Mouse (Mus musculus): ENCODE measurements around the gene Hepacam. TPM values are rescaled to one million over a fixed set of nuclear protein-coding genes. Genes with fewer than 3 reads are reported as not detected.

Hepacam gene
- polyA plus RNA-seq, 1 experiment from 2014 or later: not detected

DNA sequence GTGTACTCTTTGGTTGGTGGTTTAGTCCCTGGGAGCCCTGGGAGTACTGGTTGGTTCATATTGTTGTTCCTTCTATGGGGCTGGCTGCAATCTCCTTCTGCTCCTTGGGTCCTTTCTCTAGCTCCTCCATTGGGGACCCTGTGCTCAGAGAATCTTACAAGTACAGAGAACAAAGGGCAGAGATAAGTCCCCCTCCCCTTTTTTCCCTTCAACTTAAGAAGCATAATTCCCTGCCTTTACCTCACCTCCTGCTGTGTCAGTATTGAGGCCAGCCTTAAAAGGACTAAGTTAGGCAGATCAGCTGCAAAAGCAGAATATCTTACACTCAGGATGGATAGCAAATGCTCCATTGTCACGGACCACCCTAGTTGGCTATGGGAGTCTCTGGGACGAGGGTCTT, 24.9 kb downstream of the Hepacam start:
- no peak for ATAC-seq (ENCODE audit: insufficient number of reproducible peaks, insufficient read depth, low FRiP score, low TSS enrichment)

DNA sequence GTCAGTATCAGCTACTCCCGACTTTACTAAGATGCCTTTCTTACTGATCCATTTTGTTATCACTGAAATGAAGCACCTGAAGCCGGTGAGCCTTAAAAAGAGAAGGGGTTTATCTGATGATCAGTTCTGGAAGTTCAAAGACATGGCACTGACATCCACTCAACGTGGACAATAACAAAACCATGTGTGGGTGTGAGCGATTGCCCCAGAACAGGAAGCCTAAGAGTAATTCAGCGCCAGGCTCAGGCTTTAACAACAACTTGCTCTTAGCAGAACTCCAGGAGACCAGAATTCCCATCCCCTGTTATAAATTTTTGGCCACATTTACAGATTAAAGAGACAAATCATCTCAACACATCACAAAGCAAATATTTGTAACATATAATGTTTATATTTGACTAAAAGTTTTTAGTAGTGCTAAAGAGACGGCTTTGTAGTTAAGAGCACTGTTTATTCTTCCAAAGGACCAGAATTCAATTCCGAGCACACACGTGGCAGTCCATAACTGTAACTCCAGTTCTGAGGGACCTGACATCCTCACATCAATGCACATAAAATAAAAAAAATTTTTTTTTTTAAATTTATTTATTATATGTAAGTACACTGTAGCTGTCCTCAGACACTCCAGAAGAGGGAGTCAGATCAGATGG, 26.5 kb downstream of the Hepacam start:
- Histone ChIP-seq H3K36me3 (no peaks in the 10 kb centered on the region), H3K9ac (no peak overlapping the region), H3K4me3 (no peak overlapping the region), H3K4me1 (no peaks in the 10 kb centered on the region), H3K27me3 (no peaks in the 10 kb centered on the region), H3K27ac (no peak overlapping the region), H3K4me2 (replicated peaks) (no peak overlapping the region), H3K9me3 (no peaks in the 10 kb centered on the region)
- WGBS: 73% methylated on average over 8 of the region's 8 CpGs
- ATAC-seq (ENCODE audit: insufficient number of reproducible peaks, insufficient read depth, low FRiP score, low TSS enrichment): no peak

More for the DNA sequence above, 24.9 kb downstream of the Hepacam start:
- H3K9me3 ChIP-seq: no peaks in the 10 kb centered on the region
- no peak overlapping the region for H3K9ac ChIP-seq
- H3K4me3 ChIP-seq: no peak overlapping the region
- no peaks in the 10 kb centered on the region for H3K27me3 ChIP-seq
- WGBS: 72% methylated on average over 2 of the region's 2 CpGs
- H3K27ac ChIP-seq: no peak overlapping the region
- H3K36me3 ChIP-seq: no peaks in the 10 kb centered on the region
- H3K4me1 ChIP-seq: no peaks in the 10 kb centered on the region
- no peak overlapping the region for H3K4me2 ChIP-seq (replicated peaks)

DNA sequence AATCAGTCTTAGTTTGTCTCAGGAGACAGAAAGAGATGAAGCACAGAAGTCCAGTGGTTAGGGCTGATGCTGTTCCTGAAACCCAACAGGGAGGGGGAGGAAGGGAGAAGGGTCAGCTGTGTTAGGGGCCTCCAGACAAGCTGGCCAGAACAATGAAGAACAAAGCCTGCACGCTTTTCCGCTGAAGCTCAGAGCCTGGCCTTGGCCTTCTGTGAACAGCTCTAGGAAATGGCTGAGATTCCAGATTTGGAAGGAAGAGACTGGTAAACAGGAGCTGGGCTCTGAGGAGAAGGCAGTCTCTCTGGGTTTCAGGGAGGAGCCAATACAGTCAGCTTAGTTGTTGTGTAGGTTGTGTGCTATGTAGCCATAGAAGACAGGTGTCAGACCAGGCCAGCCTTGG, 33.4 kb downstream of the Hepacam start:
- 88% methylated on average over 2 of the region's 2 CpGs for WGBS
- Histone ChIP-seq H3K9me3 (no peaks in the 10 kb centered on the region), H3K4me1 (no peaks in the 10 kb centered on the region), H3K4me3 (no peak overlapping the region), H3K27me3 (no peaks in the 10 kb centered on the region), H3K4me2 (replicated peaks) (no peak overlapping the region), H3K9ac (no peak overlapping the region), H3K27ac (no peak overlapping the region), H3K36me3 (no peaks in the 10 kb centered on the region)
- ATAC-seq (ENCODE audit: insufficient number of reproducible peaks, insufficient read depth, low FRiP score, low TSS enrichment): no peak

DNA sequence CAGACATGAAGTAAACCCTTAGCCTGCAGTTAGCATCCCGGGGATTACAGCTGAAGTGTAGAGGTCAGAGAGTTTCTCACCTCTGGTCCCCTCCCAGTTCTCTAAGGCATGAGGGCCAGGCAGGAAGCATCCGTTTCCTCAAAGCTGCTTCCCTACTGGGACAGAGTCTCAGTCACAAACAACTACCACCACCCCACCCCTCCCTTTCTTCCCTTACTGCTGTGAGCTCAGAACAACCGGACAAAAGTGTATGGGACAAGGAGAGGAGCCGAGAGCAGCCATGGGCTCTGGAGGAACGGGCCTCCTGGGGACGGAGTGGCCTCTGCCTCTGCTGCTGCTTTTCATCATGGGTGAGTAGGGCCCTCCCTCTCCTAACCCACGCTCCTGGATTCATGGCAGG, 34.7 kb downstream of the Hepacam start, which contains the start of gene Robo4:
Gene Robo4 (plus strand): TSS at position 96 of the 400 bp plus-strand sequence.
- no peak for ATAC-seq (ENCODE audit: insufficient number of reproducible peaks, insufficient read depth, low FRiP score, low TSS enrichment)
- Histone ChIP-seq H3K4me1 (no peaks in the 10 kb centered on the region), H3K27ac (no peak within 1 kb of the TSS), H3K4me3 (peak within 1 kb of the TSS; percentile 13; the same call in 1 of the 2 replicates), H3K36me3 (no peaks in the 10 kb centered on the region), H3K4me2 (replicated peaks) (no peak within 1 kb of the TSS), H3K27me3 (0 out of 2 replicates have a peak, but pooled peaks cover under 1% of the 10 kb centered on the region), H3K9ac (no peak within 1 kb of the TSS), H3K9me3 (no peaks in the 10 kb centered on the region)
- WGBS: 26% methylated on average over 7 of the region's 7 CpGs

DNA sequence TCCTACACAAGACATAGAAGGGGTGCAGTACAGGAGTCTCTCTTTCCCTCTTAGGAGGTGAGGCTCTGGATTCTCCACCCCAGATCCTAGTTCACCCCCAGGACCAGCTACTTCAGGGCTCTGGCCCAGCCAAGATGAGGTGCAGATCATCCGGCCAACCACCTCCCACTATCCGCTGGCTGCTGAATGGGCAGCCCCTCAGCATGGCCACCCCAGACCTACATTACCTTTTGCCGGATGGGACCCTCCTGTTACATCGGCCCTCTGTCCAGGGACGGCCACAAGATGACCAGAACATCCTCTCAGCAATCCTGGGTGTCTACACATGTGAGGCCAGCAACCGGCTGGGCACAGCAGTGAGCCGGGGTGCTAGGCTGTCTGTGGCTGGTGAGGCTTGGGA, 35.4 kb downstream of the Hepacam start:
- Histone ChIP-seq H3K9ac (no peak overlapping the region), H3K27me3 (peaks cover 5% of the 10 kb centered on the region; the same call in 1 of the 2 replicates), H3K36me3 (no peaks in the 10 kb centered on the region), H3K9me3 (no peaks in the 10 kb centered on the region), H3K4me2 (replicated peaks) (no peak overlapping the region), H3K4me3 (peak overlapping the region; percentile 13; the same call in 1 of the 2 replicates), H3K27ac (no peak overlapping the region), H3K4me1 (no peaks in the 10 kb centered on the region)
- no peak for ATAC-seq (ENCODE audit: insufficient number of reproducible peaks, insufficient read depth, low FRiP score, low TSS enrichment)
- 93% methylated on average over 7 of the region's 7 CpGs for WGBS

DNA sequence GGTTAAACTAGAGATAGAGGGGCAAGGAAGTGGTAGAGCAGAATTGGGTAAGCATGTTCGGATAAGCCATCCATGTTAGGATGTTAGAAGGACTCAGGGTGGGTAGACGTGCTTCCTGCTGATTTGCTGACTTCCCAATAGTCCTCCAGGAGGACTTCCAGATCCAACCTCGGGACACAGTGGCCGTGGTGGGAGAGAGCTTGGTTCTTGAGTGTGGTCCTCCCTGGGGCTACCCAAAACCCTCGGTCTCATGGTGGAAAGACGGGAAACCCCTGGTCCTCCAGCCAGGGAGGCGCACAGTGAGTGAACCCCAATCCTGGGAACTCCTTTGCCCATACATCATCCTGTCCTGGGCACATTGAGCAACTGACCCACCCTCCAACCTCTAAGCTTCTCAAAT, 35.9 kb downstream of the Hepacam start:
- Histone ChIP-seq H3K9me3 (no peaks in the 10 kb centered on the region), H3K27me3 (peaks cover 10% of the 10 kb centered on the region; the same call in 1 of the 2 replicates), H3K9ac (no peak overlapping the region), H3K4me3 (peak overlapping the region; percentile 13; the same call in 1 of the 2 replicates), H3K36me3 (no peaks in the 10 kb centered on the region), H3K4me2 (replicated peaks) (no peak overlapping the region), H3K27ac (no peak overlapping the region), H3K4me1 (no peaks in the 10 kb centered on the region)
- 87% methylated on average over 7 of the region's 7 CpGs for WGBS
- no peak for ATAC-seq (ENCODE audit: insufficient number of reproducible peaks, insufficient read depth, low FRiP score, low TSS enrichment)

DNA sequence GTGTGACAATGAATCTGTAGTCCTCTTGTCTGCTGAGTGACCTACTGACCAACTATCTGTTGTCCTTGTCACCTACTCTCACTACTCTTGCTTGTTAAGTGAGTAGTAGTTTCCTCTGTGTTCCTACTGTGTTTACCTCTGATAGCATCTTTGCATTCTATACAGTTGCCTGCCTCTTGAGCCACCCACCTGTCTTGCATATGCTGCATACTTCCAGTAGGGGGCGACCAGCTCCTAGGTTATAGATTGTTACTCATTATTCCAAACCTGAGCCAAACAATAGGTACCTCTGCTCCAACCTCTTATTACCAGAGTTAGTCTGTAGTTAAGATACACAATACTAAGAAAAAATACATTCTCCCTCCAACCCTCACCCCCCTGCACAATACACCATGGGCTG, 39.2 kb downstream of the Hepacam start:
- Histone ChIP-seq H3K4me1 (no peaks in the 10 kb centered on the region), H3K4me2 (replicated peaks) (no peak overlapping the region), H3K4me3 (no peak overlapping the region), H3K9ac (no peak overlapping the region), H3K36me3 (no peaks in the 10 kb centered on the region), H3K9me3 (no peaks in the 10 kb centered on the region), H3K27ac (no peak overlapping the region), H3K27me3 (peaks cover 18% of the 10 kb centered on the region; the same call in 1 of the 2 replicates)
- no peak for ATAC-seq (ENCODE audit: insufficient number of reproducible peaks, insufficient read depth, low FRiP score, low TSS enrichment)
- 0% methylated on average over 1 of the region's 1 CpGs for WGBS

DNA sequence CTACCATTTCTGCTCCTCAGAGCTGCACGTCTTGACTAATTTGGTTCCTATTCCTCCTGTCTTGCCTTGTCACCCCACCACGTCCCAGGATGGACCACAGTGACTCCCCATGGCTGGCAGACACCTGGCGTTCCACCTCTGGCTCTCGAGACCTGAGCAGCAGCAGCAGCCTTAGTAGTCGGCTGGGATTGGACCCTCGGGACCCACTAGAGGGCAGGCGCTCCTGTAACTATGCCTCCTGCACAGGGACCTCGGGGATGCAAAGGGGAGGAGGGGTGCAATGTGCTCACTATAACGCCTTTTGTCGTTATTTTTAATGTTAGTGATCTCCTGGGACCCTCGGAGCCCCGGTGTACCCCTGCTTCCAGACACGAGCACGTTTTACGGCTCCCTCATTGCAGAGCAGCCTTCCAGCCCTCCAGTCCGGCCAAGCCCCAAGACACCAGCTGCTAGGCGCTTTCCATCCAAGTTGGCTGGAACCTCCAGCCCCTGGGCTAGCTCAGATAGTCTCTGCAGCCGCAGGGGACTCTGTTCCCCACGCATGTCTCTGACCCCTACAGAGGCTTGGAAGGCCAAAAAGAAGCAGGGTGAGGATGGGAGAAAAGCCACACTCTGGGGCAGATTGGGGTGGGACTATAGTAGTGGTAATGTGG, 40.8 kb downstream of the Hepacam start:
- Histone ChIP-seq H3K4me3 (no peak overlapping the region), H3K27ac (no peak overlapping the region), H3K9me3 (no peaks in the 10 kb centered on the region), H3K36me3 (no peaks in the 10 kb centered on the region), H3K9ac (no peak overlapping the region), H3K4me2 (replicated peaks) (0 out of 2 replicates have a peak overlapping the region, but pooled peaks have one; percentile 3), H3K4me1 (no peaks in the 10 kb centered on the region), H3K27me3 (peaks cover 18% of the 10 kb centered on the region; the same call in 1 of the 2 replicates)
- ATAC-seq (ENCODE audit: insufficient number of reproducible peaks, insufficient read depth, low FRiP score, low TSS enrichment): no peak
- WGBS: 13% methylated on average over 19 of the region's 19 CpGs

DNA sequence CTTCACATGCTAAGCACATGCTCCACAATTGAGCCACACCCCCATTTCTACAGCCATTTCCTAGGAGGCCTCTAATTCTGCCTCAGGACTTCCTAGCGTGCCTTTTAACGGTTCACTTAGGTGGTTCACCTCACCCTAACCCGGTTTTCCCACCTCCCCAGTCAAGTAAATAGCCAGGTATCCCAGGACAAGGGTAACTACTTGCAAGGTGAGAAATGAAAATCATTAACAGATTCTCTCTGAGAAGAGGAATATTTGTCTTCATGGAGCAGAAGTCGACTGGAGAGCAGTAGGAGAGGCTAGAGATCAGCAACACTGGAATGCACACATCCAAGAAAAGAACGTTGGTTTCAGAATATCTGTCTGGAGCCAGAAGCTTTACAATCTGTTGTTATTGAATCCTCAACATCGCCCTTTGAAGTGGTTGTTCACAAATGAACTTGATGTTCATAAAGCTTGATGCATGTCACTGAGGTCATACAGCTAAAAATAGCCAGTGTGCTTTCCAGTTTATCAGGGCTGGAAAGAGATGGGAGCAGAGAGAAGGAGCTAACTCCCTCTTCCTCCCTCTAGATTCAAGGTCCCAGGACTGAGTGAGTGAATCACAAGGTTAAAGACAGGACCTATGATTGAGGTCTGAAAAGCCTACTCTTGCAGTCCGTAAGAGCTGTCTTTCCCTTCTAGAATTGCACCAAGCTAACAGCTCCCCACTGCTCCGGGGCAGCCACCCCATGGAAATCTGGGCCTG, 42.7 kb downstream of the Hepacam start:
- H3K36me3 ChIP-seq: no peaks in the 10 kb centered on the region
- no peak overlapping the region for H3K9ac ChIP-seq
- no peak overlapping the region for H3K4me3 ChIP-seq
- no peak overlapping the region for H3K4me2 ChIP-seq (replicated peaks)
- H3K4me1 ChIP-seq: no peaks in the 10 kb centered on the region
- no peak overlapping the region for H3K27ac ChIP-seq
- H3K27me3 ChIP-seq: peaks cover 18% of the 10 kb centered on the region; the same call in 1 of the 2 replicates
- no peaks in the 10 kb centered on the region for H3K9me3 ChIP-seq
- ATAC-seq (ENCODE audit: insufficient number of reproducible peaks, insufficient read depth, low FRiP score, low TSS enrichment): no peak
- WGBS: 75% methylated on average over 8 of the region's 8 CpGs

DNA sequence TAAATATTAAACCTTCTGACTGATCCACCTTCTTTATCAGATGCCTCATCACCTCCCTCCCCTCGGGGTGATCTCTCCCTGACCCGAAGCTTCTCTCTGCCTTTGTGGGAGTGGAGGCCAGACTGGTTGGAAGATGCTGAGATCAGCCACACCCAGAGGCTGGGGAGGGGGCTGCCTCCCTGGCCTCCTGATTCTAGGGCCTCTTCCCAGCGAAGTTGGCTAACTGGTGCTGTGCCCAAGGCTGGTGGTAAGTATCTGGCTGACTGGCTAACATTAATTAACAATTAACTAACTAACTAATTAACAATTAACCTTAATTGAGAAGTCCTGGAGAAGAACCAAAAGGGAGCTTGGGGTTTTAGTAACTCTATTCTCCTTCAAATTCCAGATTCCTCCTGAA, 45.8 kb downstream of the Hepacam start:
- H3K9ac ChIP-seq: no peak overlapping the region
- no peak overlapping the region for H3K27ac ChIP-seq
- no peaks in the 10 kb centered on the region for H3K4me1 ChIP-seq
- peaks cover 8% of the 10 kb centered on the region; the same call in 1 of the 2 replicates for H3K27me3 ChIP-seq
- ATAC-seq (ENCODE audit: insufficient number of reproducible peaks, insufficient read depth, low FRiP score, low TSS enrichment): no peak
- no peak overlapping the region for H3K4me3 ChIP-seq
- no peak overlapping the region for H3K4me2 ChIP-seq (replicated peaks)
- no peaks in the 10 kb centered on the region for H3K9me3 ChIP-seq
- H3K36me3 ChIP-seq: no peaks in the 10 kb centered on the region
- 56% methylated on average over 3 of the region's 3 CpGs for WGBS

DNA sequence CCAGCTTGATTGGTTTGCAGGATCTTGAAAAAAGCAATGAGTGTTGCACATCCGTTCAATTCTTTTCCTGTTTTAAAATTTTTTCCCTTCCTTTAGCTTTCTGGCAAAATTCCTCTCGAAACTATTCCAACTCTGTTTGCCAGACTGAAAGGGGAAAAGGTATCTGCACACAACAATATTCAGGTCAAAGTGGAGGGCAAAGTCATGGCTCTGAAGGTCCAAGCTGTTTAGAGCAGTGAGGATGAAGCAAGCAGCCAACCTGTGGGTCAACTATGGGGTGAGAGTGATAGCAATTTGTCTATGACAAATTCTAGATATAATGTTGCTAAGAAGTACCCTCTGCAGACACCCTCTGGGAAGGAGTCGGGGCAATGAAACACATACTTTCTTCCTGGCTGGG, 47.5 kb downstream of the Hepacam start:
- 76% methylated on average over 3 of the region's 3 CpGs for WGBS
- Histone ChIP-seq H3K4me2 (replicated peaks) (no peak overlapping the region), H3K9ac (no peak overlapping the region), H3K27ac (no peak overlapping the region), H3K9me3 (no peaks in the 10 kb centered on the region), H3K36me3 (no peaks in the 10 kb centered on the region), H3K4me3 (no peak overlapping the region), H3K4me1 (no peaks in the 10 kb centered on the region), H3K27me3 (no peaks in the 10 kb centered on the region)
- ATAC-seq (ENCODE audit: insufficient number of reproducible peaks, insufficient read depth, low FRiP score, low TSS enrichment): no peak
